Mouse (Mus musculus) bone marrow macrophage, adult 2 months (primary cell): ENCODE data around the gene Tmf1.

Experiments
- CTCF ChIP-seq: IDR thresholded peaks from 2 replicates; pipeline ENCODE4 v1.5.1; 2012; ENCODE audit warnings: low read depth, mild to moderate bottlenecking, low read length, moderate library complexity
- POLR2A ChIP-seq: IDR thresholded peaks from 2 replicates; pipeline ENCODE4 v1.6.1; 2012; ENCODE audit warnings: mild to moderate bottlenecking, low read depth, low read length, borderline replicate concordance

DNA sequence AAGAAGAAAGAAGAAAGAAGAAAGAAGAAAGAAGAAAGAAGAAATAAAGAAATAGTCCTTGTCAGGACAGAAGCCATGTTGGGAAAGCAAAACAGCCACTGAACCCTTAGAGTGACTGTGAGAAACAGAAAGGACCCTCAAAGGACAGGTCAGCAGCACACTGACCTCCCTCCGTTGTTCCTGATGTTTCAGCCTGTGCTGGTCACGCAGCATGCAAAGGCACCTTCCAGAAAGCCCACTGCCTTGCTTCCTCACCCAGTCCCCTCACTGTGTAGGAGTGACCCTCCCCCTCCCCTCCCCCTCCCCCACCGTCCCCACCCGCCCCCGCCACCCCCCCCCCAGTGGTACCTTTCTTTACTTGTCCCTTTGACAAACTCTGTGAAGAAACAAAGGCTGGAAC lies 41.8 kb upstream of the Tmf1 start:
- no peak for TF ChIP-seq CTCF
- no peak for TF ChIP-seq POLR2A
